Mouse (Mus musculus) C2C12 (cell line): ENCODE data around the gene Emsy.

ENCODE experiments used
- CTCF ChIP-seq: IDR thresholded peaks from one replicate; pipeline ENCODE4 v1.5.1; 2011; ENCODE audit not compliant: control insufficient read depth, insufficient read depth, insufficient read length
- FOSL1 ChIP-seq: IDR thresholded peaks from one replicate; pipeline ENCODE4 v1.8.0; 2011; ENCODE audit warnings: mild to moderate bottlenecking, low read length; ENCODE audit not compliant: poor library complexity, insufficient read depth, severe bottlenecking
- MAX ChIP-seq: IDR thresholded peaks from one replicate; pipeline ENCODE4 v1.6.1; 2011; ENCODE audit warnings: mild to moderate bottlenecking, control low read depth
- MYOD1 ChIP-seq: IDR thresholded peaks from one replicate; pipeline ENCODE4 v1.6.1; 2011; ENCODE audit warnings: low read depth; ENCODE audit not compliant: control insufficient read depth, insufficient read length
- MYOG ChIP-seq: IDR thresholded peaks from one replicate; pipeline ENCODE4 v1.6.1; 2011; ENCODE audit not compliant: control insufficient read depth, insufficient read length; ENCODE audit errors: extremely low read depth
- USF1 ChIP-seq: IDR thresholded peaks from one replicate; pipeline ENCODE4 v1.6.1; 2011; ENCODE audit warnings: low read depth, mild to moderate bottlenecking, control low read depth, moderate library complexity

- TF ChIP-seq CTCF (no peak), MYOD1 (no peak), MAX (no peak), USF1 (no peak), FOSL1 (no peak), MYOG (no peak)
These were observed 14.8 kb upstream of the Emsy start for GRCm38 (mm10) chr7:98671416-98671815.
